Mouse (Mus musculus): ENCODE results near the gene Dab1. TPM values are rescaled to one million over a fixed set of nuclear protein-coding genes. Genes with fewer than 3 reads are reported as not detected.

Gene Dab1
- total and polyA plus RNA-seq, 2 experiments, result 0.02 to 0.09 TPM

DNA sequence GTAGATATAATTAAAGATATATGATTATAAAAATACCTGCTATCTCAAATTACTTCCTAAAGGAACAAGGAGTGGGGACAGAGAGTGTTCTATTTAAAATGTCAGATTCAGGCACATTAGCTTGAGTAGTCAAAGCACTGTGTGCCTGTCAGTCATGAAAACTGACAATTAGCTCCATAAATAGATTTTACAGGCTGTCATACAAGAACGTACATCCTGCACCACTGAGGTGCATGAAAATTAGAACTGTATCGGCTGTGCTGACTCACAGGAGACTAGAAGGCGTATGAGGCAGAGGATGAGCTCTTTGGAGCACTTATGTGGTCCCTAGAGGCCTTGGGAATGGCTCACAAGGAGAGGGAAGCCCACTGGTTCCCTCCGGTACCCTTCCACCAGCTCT is 882.1 kb downstream of the Dab1 start:
- Histone ChIP-seq H3K79me2 (ENCODE audit: control insufficient read depth, insufficient read depth, low read length) (no peaks in the 10 kb centered on the region), H3K27me3 (ENCODE audit: control insufficient read depth, insufficient read depth, low read length) (no peaks in the 10 kb centered on the region), H3K36me3 (ENCODE audit: control insufficient read depth, insufficient read depth, low read length) (no peaks in the 10 kb centered on the region), H3K9ac (ENCODE audit: low read depth, low read length) (no peak overlapping the region), H3K4me1 (ENCODE audit: control insufficient read depth, insufficient read depth, low read length) (no peaks in the 10 kb centered on the region), H3K4me3 (ENCODE audit: insufficient read depth, low read depth, low read length) (no peak overlapping the region), H3K27ac (replicated peaks; ENCODE audit: insufficient read depth, low read depth, low read length) (no peak overlapping the region)
- 85% methylated on average over 4 of the region's 4 CpGs for WGBS
- DNase-seq (ENCODE audit: extremely low read depth, low read depth, low spot score), result no peak
- TF ChIP-seq POLR2A (IDR thresholded peaks at IDR 0.05; ENCODE audit: extremely low read depth, insufficient read depth, low read length) (no peak), CTCF (IDR thresholded peaks at IDR 0.05; ENCODE audit: low read depth, low read length) (no peak)

DNA sequence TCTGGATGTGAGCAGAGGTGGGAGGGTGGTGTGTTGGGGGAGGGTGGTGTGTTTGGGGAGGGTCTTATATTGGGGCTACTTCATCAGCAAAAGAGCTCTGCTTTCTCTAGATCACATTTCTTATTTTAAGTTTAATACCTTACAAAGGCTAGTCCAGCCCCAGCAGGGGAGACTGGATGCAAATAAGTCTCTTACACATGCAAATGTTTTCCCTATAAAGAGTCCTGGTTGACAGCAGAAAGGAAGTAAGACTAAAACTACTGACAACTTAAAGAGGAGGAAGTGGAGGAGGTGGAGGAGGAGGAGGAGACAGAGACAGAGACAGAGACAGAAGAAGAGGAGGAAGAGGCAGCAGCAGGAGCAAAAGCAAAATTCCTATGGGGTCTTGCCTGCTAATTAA is 885.8 kb downstream of the Dab1 start:
- no peak overlapping the region for H3K27ac ChIP-seq (replicated peaks; ENCODE audit: insufficient read depth, low read depth, low read length)
- TF ChIP-seq POLR2A (IDR thresholded peaks at IDR 0.05; ENCODE audit: extremely low read depth, insufficient read depth, low read length) (no peak), CTCF (IDR thresholded peaks at IDR 0.05; ENCODE audit: low read depth, low read length) (no peak)
- no peak for DNase-seq (ENCODE audit: extremely low read depth, low read depth, low spot score)
- no peaks in the 10 kb centered on the region for H3K27me3 ChIP-seq (ENCODE audit: control insufficient read depth, insufficient read depth, low read length)
- no peak overlapping the region for H3K9ac ChIP-seq (ENCODE audit: low read depth, low read length)
- H3K36me3 ChIP-seq (ENCODE audit: control insufficient read depth, insufficient read depth, low read length), result no peaks in the 10 kb centered on the region
- no peaks in the 10 kb centered on the region for H3K4me1 ChIP-seq (ENCODE audit: control insufficient read depth, insufficient read depth, low read length)
- no peak overlapping the region for H3K4me3 ChIP-seq (ENCODE audit: insufficient read depth, low read depth, low read length)
- no peaks in the 10 kb centered on the region for H3K79me2 ChIP-seq (ENCODE audit: control insufficient read depth, insufficient read depth, low read length)

DNA sequence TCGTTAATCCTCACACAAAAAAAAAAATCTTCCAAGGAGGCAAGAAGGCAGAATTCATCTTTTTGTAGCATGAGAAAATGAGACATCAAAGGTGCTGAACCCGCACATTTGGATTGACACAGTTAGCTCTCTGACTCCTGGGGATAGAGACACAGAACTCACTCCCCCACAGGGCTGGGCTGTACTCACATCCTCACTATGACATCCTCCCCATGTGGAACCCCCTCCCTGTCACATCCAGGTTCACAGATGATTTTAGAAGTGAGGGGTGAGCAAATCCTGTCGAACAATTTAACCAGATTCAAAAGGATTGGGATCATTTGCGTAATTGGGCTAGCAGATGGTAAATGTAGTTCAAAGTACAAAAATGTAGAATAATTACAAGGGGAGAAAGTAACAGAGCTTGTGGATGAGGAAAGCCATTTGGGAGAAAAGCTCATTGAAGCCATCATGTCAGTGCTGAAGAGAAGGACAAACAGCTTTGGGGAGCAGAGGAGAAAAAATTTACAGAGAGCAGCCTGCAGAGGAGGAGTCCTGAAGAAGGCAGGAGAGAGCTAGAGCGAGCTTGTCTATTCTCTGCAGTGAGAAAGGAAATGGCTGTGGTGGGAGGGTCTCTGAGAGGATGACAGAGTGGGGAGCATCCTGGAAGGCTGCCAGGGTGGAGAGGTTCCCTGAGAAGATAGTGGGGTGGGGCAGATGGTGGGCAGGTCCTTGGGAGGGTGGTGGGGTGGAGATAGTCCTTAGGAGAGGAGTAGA is 890.2 kb downstream of the Dab1 start:
- Histone ChIP-seq H3K36me3 (ENCODE audit: control insufficient read depth, insufficient read depth, low read length) (no peaks in the 10 kb centered on the region), H3K9ac (ENCODE audit: low read depth, low read length) (no peak overlapping the region), H3K79me2 (ENCODE audit: control insufficient read depth, insufficient read depth, low read length) (no peaks in the 10 kb centered on the region), H3K27ac (replicated peaks; ENCODE audit: insufficient read depth, low read depth, low read length) (no peak overlapping the region), H3K27me3 (ENCODE audit: control insufficient read depth, insufficient read depth, low read length) (no peaks in the 10 kb centered on the region), H3K4me1 (ENCODE audit: control insufficient read depth, insufficient read depth, low read length) (no peaks in the 10 kb centered on the region), H3K4me3 (ENCODE audit: insufficient read depth, low read depth, low read length) (no peak overlapping the region)
- TF ChIP-seq CTCF (IDR thresholded peaks at IDR 0.05; ENCODE audit: low read depth, low read length) (no peak), POLR2A (IDR thresholded peaks at IDR 0.05; ENCODE audit: extremely low read depth, insufficient read depth, low read length) (no peak)
- no peak for DNase-seq (ENCODE audit: extremely low read depth, low read depth, low spot score)
- 77% methylated on average over 5 of the region's 5 CpGs for WGBS

DNA sequence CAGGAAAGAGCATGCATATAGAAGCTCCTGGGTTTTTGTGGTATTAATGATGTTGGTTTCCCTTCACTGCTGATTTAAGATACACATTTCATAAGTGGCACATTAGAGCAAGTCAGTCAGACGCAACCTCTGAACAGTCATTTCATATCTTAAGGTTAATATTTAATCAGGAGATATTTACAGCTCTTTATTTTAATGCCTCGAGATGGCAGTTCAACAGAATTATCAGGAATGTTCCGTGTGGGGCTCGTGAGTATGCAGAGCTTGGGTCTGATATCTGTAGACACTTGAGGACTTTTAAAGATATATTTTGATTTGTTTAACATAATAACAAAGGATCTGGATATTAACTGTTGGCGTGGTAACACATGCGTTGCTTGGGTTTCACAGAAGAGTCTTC is 892.7 kb downstream of the Dab1 start:
- H3K36me3 ChIP-seq (ENCODE audit: control insufficient read depth, insufficient read depth, low read length), result no peaks in the 10 kb centered on the region
- 70% methylated on average over 6 of the region's 6 CpGs for WGBS
- no peak overlapping the region for H3K27ac ChIP-seq (replicated peaks; ENCODE audit: insufficient read depth, low read depth, low read length)
- DNase-seq (ENCODE audit: extremely low read depth, low read depth, low spot score), result no peak
- H3K79me2 ChIP-seq (ENCODE audit: control insufficient read depth, insufficient read depth, low read length), result no peaks in the 10 kb centered on the region
- no peak overlapping the region for H3K9ac ChIP-seq (ENCODE audit: low read depth, low read length)
- no peaks in the 10 kb centered on the region for H3K27me3 ChIP-seq (ENCODE audit: control insufficient read depth, insufficient read depth, low read length)
- H3K4me3 ChIP-seq (ENCODE audit: insufficient read depth, low read depth, low read length), result no peak overlapping the region
- H3K4me1 ChIP-seq (ENCODE audit: control insufficient read depth, insufficient read depth, low read length), result no peaks in the 10 kb centered on the region
- TF ChIP-seq POLR2A (IDR thresholded peaks at IDR 0.05; ENCODE audit: extremely low read depth, insufficient read depth, low read length), result no peak
- TF ChIP-seq CTCF (IDR thresholded peaks at IDR 0.05; ENCODE audit: low read depth, low read length), result no peak

DNA sequence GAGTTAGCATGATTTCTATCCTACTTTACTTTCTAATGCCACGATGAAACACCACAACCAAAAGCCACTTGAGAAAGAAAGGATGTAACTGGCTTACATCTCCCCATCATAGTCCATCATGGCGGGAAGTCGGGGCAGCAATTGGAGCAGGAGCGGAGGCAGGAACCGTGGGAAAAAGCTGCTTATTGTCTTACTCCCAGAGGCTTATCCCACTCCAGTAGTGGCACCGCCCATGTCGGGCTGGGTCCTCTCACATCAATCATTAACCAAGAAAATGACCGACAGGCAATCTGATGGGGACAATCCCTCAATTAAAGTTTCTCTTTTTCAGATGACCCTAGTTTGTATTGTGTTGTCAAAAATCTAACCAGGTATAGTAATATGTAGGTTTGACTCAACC is 893.4 kb downstream of the Dab1 start:
- no peak for DNase-seq (ENCODE audit: extremely low read depth, low read depth, low spot score)
- Histone ChIP-seq H3K79me2 (ENCODE audit: control insufficient read depth, insufficient read depth, low read length) (no peaks in the 10 kb centered on the region), H3K4me3 (ENCODE audit: insufficient read depth, low read depth, low read length) (no peak overlapping the region), H3K4me1 (ENCODE audit: control insufficient read depth, insufficient read depth, low read length) (no peaks in the 10 kb centered on the region), H3K27ac (replicated peaks; ENCODE audit: insufficient read depth, low read depth, low read length) (no peak overlapping the region), H3K36me3 (ENCODE audit: control insufficient read depth, insufficient read depth, low read length) (no peaks in the 10 kb centered on the region), H3K9ac (ENCODE audit: low read depth, low read length) (no peak overlapping the region), H3K27me3 (ENCODE audit: control insufficient read depth, insufficient read depth, low read length) (no peaks in the 10 kb centered on the region)
- WGBS, result 65% methylated on average over 8 of the region's 8 CpGs
- TF ChIP-seq CTCF (IDR thresholded peaks at IDR 0.05; ENCODE audit: low read depth, low read length) (no peak), POLR2A (IDR thresholded peaks at IDR 0.05; ENCODE audit: extremely low read depth, insufficient read depth, low read length) (no peak)

DNA sequence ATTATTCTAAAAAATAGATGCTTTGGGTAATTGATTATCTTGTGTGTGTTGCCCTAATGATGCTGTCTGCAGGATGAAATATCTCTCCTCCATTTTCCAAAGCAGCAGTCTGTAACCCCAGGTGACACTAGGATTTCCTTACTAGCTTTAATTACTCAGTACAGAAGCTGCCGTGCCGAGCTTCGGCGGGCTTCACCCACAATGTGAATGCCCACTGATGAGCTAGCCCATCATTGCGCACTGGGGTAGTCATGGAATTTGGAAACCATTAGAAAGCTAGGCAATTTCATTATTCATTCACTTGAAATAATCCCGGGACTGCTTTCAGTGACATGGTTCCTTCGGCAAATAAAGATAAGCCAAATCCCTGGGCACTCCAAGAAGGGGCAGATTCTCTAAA is 894.5 kb downstream of the Dab1 start:
- Histone ChIP-seq H3K79me2 (ENCODE audit: control insufficient read depth, insufficient read depth, low read length) (no peaks in the 10 kb centered on the region), H3K27me3 (ENCODE audit: control insufficient read depth, insufficient read depth, low read length) (no peaks in the 10 kb centered on the region), H3K27ac (replicated peaks; ENCODE audit: insufficient read depth, low read depth, low read length) (no peak overlapping the region), H3K4me1 (ENCODE audit: control insufficient read depth, insufficient read depth, low read length) (no peaks in the 10 kb centered on the region), H3K4me3 (ENCODE audit: insufficient read depth, low read depth, low read length) (no peak overlapping the region), H3K9ac (ENCODE audit: low read depth, low read length) (no peak overlapping the region), H3K36me3 (ENCODE audit: control insufficient read depth, insufficient read depth, low read length) (no peaks in the 10 kb centered on the region)
- WGBS, result 90% methylated on average over 7 of the region's 7 CpGs
- no peak for TF ChIP-seq CTCF (IDR thresholded peaks at IDR 0.05; ENCODE audit: low read depth, low read length)
- TF ChIP-seq POLR2A (IDR thresholded peaks at IDR 0.05; ENCODE audit: extremely low read depth, insufficient read depth, low read length), result no peak
- DNase-seq (ENCODE audit: extremely low read depth, low read depth, low spot score), result no peak
